Mouse (Mus musculus) spleen, adult 2 months (tissue): ENCODE data around the gene 2510009E07Rik.

Experiments used
- CTCF ChIP-seq: fragments of 200-500 bp; IDR thresholded peaks from 2 replicates; pipeline ENCODE4 v1.5.1; 2011; ENCODE audit warnings: mild to moderate bottlenecking, inconsistent platforms; ENCODE audit not compliant: insufficient read depth, insufficient read length, insufficient replicate concordance; ENCODE audit errors: extremely low read depth
- POLR2A ChIP-seq: fragments of 200-500 bp; IDR thresholded peaks from 2 replicates; pipeline ENCODE4 v1.6.1; 2011; ENCODE audit warnings: low read depth, low read length, inconsistent platforms

- TF ChIP-seq POLR2A (no peak), CTCF (no peak)
These were observed 67.2 kb downstream of the 2510009E07Rik start for GRCm38 (mm10) chr16:21627248-21627647.
